Mouse (Mus musculus) neural tube, embryonic 15.5 days (tissue): ENCODE results near the gene Kcnmb2. TPM values are rescaled to one million over a fixed set of nuclear protein-coding genes. Genes with fewer than 3 reads are reported as not detected.
A peak's percentile ranks its signal among the peaks of the same experiment; 100 is the strongest.

ENCODE experiments used
- ATAC-seq: fragments of 200-750 bp; cut with Nextera tagmentation; 2 replicates; pipeline ENCODE4 v1.8.0; 2017; ENCODE audit warnings: mild to moderate bottlenecking, moderate TSS enrichment, moderate library complexity; ENCODE audit not compliant: low FRiP score
- H3K27ac ChIP-seq: fragments of 300-500 bp; sonication (generic); replicated peaks from 2 replicates; pipeline ENCODE4 v1.5.1; 2015; ENCODE audit warnings: mild to moderate bottlenecking, inconsistent platforms
- H3K27me3 ChIP-seq: fragments of 300-500 bp; sonication (generic); replicated peaks from 2 replicates; pipeline ENCODE4 v1.6.1; 2015; ENCODE audit warnings: inconsistent platforms
- H3K36me3 ChIP-seq: fragments of 300-500 bp; sonication (generic); 2 replicates; pipeline ENCODE4 v1.6.1; 2015; ENCODE audit warnings: inconsistent platforms
- H3K4me1 ChIP-seq: fragments of 300-500 bp; sonication (generic); 2 replicates; pipeline ENCODE4 v1.6.1; 2015; ENCODE audit warnings: inconsistent platforms
- H3K4me2 ChIP-seq: fragments of 300-500 bp; sonication (generic); 2 replicates; pipeline ENCODE4 v1.6.1; 2015; ENCODE audit warnings: inconsistent platforms, mild to moderate bottlenecking, moderate library complexity
- H3K4me3 ChIP-seq: fragments of 300-500 bp; sonication (generic); replicated peaks from 2 replicates; pipeline ENCODE4 v1.5.1; 2015; ENCODE audit warnings: mild to moderate bottlenecking, inconsistent platforms
- H3K9ac ChIP-seq: fragments of 300-500 bp; sonication (generic); replicated peaks from 2 replicates; pipeline ENCODE4 v1.6.1; 2015; ENCODE audit warnings: mild to moderate bottlenecking, inconsistent platforms
- H3K9me3 ChIP-seq: fragments of 300-500 bp; sonication (generic); replicated peaks from 2 replicates; pipeline ENCODE4 v1.6.1; 2016; ENCODE audit warnings: inconsistent platforms
- WGBS: fragments of 180-500 bp; shearing (Covaris S2); methylation state at CpG from one replicate; pipeline ENCODE4 v1.1.7; 2015; ENCODE audit warnings: mixed read lengths; 5-methylcytosine and 5-hydroxymethylcytosine counted together
- polyA plus RNA-seq: library from polyadenylated mRNA; unstranded; fragments of >200 nt; fragmentation: Nextera tagmentation; extraction: Ambion mirVana; gene quantifications from 2 replicates; pipeline ENCODE4 v1.2.1, GENCODE M21; 2015

The Kcnmb2 gene
- polyA plus RNA-seq, 1 experiment from 2014 or later, result 21.1 TPM

DNA sequence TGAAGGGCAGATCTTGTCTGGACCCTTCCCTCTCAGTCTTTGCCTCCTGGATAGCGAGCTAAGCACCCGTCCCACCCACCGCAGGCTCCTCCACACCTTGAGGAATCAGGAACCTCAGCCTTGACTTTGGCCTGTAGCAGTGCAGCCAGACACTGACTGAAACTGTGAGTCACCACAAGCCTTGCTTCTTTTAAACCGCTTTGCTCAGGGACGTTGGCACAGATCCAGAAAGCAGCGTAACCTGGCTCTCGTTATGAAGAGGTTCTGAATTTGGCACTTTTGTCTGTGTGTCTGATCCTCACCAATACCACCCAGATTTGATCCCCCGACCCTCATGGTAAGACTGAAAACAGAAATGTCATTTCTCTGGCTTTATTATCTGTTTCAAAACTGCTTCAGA lies 171.6 kb downstream of the Kcnmb2 start:
- Histone ChIP-seq H3K27ac (no peak overlapping the region), H3K27me3 (no peaks in the 10 kb centered on the region), H3K4me3 (no peak overlapping the region), H3K9me3 (no peaks in the 10 kb centered on the region), H3K36me3 (no peaks in the 10 kb centered on the region), H3K4me1 (no peaks in the 10 kb centered on the region), H3K4me2 (no peak overlapping the region), H3K9ac (no peak overlapping the region)
- 63% methylated on average over 8 of the region's 8 CpGs for WGBS
- no peak for ATAC-seq

DNA sequence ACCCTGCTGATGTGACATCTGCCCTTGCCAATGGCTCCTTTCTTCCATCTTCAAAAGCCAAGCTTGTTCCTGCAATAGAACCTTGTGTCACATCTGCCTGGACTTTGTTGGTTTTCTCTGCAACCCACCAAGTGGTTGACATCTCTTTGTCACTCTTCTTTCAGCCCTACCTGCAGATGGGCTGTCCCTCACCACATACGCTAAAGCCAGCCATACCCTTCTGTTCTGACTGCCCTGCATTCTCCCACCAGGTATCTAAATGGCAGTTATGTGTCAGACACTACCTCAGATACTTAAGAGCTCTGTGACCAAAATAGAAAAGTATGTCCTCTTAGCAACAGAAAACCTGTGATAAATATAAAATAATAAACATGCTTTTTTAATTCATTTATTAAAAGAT lies 186.5 kb downstream of the Kcnmb2 start:
- 100% methylated on average over 1 of the region's 1 CpGs for WGBS
- H3K9ac ChIP-seq, result no peak overlapping the region
- no peaks in the 10 kb centered on the region for H3K9me3 ChIP-seq
- no peaks in the 10 kb centered on the region for H3K27me3 ChIP-seq
- no peak overlapping the region for H3K4me3 ChIP-seq
- no peaks in the 10 kb centered on the region for H3K36me3 ChIP-seq
- H3K27ac ChIP-seq, result no peak overlapping the region
- H3K4me2 ChIP-seq, result no peak overlapping the region
- ATAC-seq, result no peak
- no peaks in the 10 kb centered on the region for H3K4me1 ChIP-seq

DNA sequence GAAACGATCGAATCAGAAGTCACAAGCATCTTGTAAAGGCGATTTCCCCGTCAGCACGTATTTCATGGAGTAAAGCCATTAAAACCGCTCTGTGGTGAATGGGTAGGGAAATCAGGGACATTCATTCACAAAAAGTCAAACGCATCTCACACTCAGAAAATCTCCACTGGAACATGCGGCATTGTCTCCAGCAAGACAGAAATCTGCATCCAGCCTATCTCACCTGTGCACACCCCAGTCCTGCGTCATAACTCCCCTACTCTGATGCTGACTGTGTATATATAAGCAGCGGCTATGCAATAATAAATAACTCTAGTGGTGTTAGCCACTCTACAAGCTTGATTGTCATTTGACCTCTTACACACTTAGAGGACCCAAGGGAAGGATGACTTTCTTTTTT lies 199.1 kb downstream of the Kcnmb2 start:
- Histone ChIP-seq H3K4me3 (no peak overlapping the region), H3K36me3 (no peaks in the 10 kb centered on the region), H3K4me1 (no peaks in the 10 kb centered on the region), H3K27ac (no peak overlapping the region), H3K4me2 (no peak overlapping the region), H3K9ac (no peak overlapping the region), H3K27me3 (no peaks in the 10 kb centered on the region), H3K9me3 (no peaks in the 10 kb centered on the region)
- ATAC-seq, result 0 out of 2 replicates have a peak, but pooled peaks have one; percentile 35
- WGBS, result 71% methylated on average over 10 of the region's 10 CpGs

DNA sequence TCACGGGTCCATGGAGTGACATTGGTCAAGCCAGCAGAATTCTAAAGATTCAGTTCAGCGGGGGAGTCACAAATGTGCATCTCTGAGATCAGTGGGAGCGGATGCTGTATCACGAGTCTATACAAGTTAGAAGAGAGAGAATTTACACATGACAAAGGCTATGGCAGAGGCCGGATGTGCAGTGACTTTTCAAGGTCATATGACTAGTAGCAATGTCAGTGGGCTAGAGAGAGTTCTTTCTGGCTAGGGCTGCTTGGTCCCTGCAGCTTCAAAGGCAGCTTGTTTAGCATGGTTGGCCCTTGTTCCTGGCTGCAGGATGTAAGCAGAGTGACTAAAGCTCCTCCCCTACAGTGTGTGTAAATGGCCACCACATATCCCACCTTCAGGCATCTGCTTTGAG lies 217.5 kb downstream of the Kcnmb2 start:
- Histone ChIP-seq H3K4me3 (no peak overlapping the region), H3K36me3 (no peaks in the 10 kb centered on the region), H3K4me1 (no peaks in the 10 kb centered on the region), H3K9ac (no peak overlapping the region), H3K27me3 (no peaks in the 10 kb centered on the region), H3K4me2 (no peak overlapping the region), H3K9me3 (no peaks in the 10 kb centered on the region), H3K27ac (no peak overlapping the region)
- WGBS, result 80% methylated on average over 5 of the region's 5 CpGs
- ATAC-seq, result no peak

DNA sequence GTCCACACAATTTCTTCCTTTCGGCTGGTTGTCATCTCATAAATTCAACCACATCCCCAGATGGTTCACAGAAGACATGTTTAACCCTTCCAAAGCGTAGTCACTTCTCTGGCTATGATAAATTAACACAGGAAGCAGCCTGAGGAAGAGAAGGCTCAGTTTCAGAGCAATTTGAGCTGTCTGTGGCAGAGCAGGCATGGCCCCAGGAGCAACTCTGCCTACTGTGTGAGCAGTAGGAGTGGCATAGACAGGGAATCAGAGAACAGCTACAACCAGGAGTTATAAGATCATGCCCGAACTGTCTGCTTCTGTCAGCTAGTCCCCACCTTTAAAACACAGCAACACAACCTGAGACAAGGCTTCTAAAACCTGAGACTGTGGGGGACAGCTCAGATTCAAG lies 219.4 kb downstream of the Kcnmb2 start:
- H3K4me2 ChIP-seq, result no peak overlapping the region
- H3K4me1 ChIP-seq, result no peaks in the 10 kb centered on the region
- no peak overlapping the region for H3K4me3 ChIP-seq
- no peaks in the 10 kb centered on the region for H3K36me3 ChIP-seq
- H3K27me3 ChIP-seq, result no peaks in the 10 kb centered on the region
- no peak overlapping the region for H3K9ac ChIP-seq
- WGBS, result 39% methylated on average over 3 of the region's 3 CpGs
- no peak overlapping the region for H3K27ac ChIP-seq
- no peaks in the 10 kb centered on the region for H3K9me3 ChIP-seq
- no peak for ATAC-seq

DNA sequence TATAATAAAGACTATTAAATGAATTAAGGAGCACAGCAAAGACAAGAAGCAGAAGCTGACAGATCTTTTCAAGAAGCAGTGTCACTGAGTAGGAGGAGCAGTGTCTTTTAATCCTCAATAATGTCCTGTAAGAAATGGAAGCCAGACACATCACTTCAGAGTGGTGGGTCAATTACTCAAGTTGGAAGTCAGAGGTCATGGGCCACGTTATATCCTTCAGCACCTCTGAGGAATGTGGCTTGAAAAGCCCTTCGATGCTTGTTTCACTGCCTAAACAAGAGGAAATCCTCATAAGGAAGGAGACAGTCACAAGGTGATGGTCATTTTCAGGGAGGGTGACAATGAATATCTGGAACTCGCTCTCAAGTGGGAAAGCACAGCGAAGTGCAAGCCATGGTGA lies 223.1 kb downstream of the Kcnmb2 start:
- H3K4me2 ChIP-seq, result no peak overlapping the region
- H3K27me3 ChIP-seq, result no peaks in the 10 kb centered on the region
- no peak for ATAC-seq
- no peaks in the 10 kb centered on the region for H3K36me3 ChIP-seq
- no peak overlapping the region for H3K27ac ChIP-seq
- H3K9ac ChIP-seq, result no peak overlapping the region
- H3K4me1 ChIP-seq, result no peaks in the 10 kb centered on the region
- no peaks in the 10 kb centered on the region for H3K9me3 ChIP-seq
- WGBS, result 61% methylated on average over 4 of the region's 4 CpGs
- no peak overlapping the region for H3K4me3 ChIP-seq

DNA sequence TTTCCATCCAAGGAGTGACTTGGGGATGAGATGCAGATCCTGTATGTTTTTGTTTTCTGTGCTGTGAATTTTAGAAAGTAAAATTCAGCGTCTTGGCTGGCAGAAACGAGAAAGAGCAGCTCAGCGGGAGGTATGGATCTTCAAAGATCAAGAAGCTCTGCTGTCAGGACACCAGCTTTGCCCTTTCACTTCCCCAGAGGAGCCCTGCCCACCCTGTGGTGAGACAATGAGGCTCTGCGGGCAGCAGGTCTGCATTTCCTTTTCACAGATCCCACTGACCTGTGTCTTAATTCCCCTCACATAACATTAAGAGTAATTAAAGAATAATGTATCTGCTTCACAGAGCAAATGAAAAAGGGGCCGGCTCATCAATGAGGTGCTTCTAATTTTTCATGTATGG lies 226.1 kb downstream of the Kcnmb2 start:
- Histone ChIP-seq H3K27ac (no peak overlapping the region), H3K36me3 (no peaks in the 10 kb centered on the region), H3K4me1 (no peaks in the 10 kb centered on the region), H3K4me3 (no peak overlapping the region), H3K9me3 (no peaks in the 10 kb centered on the region), H3K27me3 (no peaks in the 10 kb centered on the region), H3K9ac (no peak overlapping the region), H3K4me2 (no peak overlapping the region)
- ATAC-seq, result no peak
- WGBS, result 4% methylated on average over 5 of the region's 5 CpGs

DNA sequence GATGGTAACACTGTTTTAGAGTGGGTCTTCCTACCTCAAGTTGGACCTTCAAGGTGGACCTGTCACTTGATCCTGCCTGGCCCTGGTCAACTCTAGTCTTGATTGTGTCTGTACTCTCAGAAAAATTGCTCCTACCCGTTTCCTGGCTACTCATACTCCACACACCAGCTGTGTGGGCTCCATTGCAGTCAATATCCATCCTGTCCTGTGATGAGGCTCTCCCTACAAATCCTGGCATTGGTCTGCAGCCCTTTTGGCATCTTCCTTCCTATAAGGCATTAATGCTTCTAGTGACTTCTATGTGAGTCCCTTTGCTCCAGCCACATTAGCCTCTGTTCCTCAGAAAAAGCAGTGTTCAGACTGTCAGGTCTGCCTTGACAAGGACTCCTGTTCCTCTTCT lies 228.4 kb downstream of the Kcnmb2 start:
- WGBS, result 80% methylated on average over 1 of the region's 1 CpGs
- Histone ChIP-seq H3K4me2 (no peak overlapping the region), H3K4me1 (no peaks in the 10 kb centered on the region), H3K27ac (no peak overlapping the region), H3K4me3 (no peak overlapping the region), H3K27me3 (no peaks in the 10 kb centered on the region), H3K36me3 (no peaks in the 10 kb centered on the region), H3K9me3 (no peaks in the 10 kb centered on the region), H3K9ac (no peak overlapping the region)
- ATAC-seq, result no peak

DNA sequence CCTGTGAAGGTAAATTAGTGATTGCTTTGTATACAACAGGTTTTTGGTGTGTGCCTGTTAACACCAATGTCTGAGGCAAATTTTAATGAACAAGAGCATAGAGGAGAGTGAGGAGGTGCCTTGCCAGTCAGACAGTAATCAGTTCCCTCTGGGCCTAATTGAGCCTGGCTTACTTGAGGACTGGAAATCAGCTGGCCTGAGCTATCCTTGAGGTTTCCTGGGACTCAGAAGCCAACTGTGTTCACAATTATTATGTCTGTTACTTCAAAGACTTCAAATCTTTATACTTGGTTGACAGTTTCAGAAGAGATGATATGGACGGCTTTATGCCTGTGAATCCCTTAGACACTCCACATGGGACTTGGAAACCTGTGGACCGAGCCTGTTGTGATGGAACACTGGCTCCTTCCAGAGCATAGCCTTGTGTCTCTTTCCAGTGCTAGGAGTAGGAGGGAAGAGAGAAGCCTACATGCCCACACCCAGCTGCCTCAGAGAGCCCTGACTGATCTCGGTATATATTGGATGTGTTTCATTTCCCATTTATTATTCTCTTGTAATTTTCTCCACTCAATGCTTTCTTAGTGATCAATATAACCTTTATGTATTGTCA lies 230.2 kb downstream of the Kcnmb2 start:
- H3K27ac ChIP-seq, result no peak overlapping the region
- no peak for ATAC-seq

DNA sequence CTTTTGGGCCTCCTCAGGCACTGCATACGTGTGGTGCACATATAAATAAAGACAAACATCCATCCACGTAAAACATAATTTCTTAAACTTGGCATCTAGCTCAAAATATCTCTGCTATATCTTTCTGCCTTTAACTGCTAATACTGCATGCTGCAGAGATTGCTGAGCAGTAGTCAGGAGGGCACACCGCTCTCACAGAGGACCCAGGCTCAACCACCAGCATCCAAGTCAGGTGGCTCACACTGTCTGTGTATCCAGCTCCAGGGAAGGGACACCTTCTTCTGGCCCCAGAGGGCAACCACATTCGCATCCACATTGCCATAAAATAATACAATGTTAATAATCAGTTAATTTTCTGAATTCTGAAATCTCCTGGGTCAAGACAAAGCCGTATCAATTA lies 241.9 kb downstream of the Kcnmb2 start:
- Histone ChIP-seq H3K4me1 (no peaks in the 10 kb centered on the region), H3K27ac (no peak overlapping the region), H3K4me3 (no peak overlapping the region), H3K9me3 (no peaks in the 10 kb centered on the region), H3K4me2 (no peak overlapping the region), H3K9ac (no peak overlapping the region), H3K27me3 (no peaks in the 10 kb centered on the region), H3K36me3 (no peaks in the 10 kb centered on the region)
- WGBS, result 84% methylated on average over 5 of the region's 5 CpGs
- ATAC-seq, result no peak

More for the DNA sequence above, 230.2 kb downstream of the Kcnmb2 start:
- Histone ChIP-seq H3K4me3 (no peak overlapping the region), H3K36me3 (no peaks in the 10 kb centered on the region), H3K4me1 (no peaks in the 10 kb centered on the region), H3K9me3 (no peaks in the 10 kb centered on the region), H3K4me2 (no peak overlapping the region), H3K9ac (no peak overlapping the region), H3K27me3 (no peaks in the 10 kb centered on the region)
- 76% methylated on average over 3 of the region's 3 CpGs for WGBS

DNA sequence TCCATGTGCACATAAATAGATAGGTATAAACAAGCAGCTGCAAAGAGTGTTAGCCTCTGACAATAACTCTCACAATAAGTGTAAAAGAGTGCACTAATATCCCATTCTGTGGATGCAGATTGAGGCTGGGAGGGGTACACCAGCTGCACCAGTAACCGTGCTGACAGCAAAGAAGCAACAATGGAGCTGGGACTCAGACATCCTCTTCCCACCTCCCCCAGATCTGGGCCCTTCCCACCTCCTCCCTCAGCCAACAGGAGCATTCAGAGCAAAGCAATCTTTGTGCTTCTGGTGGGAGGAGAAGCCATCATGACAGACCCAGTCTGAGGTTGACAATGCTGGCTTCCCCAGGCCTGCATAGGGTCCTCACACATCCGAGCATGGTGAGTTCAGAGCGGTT lies 242.3 kb downstream of the Kcnmb2 start:
- no peaks in the 10 kb centered on the region for H3K27me3 ChIP-seq
- H3K4me1 ChIP-seq, result no peaks in the 10 kb centered on the region
- H3K9me3 ChIP-seq, result no peaks in the 10 kb centered on the region
- 59% methylated on average over 3 of the region's 3 CpGs for WGBS
- no peak overlapping the region for H3K4me3 ChIP-seq
- no peak overlapping the region for H3K9ac ChIP-seq
- no peak for ATAC-seq
- no peaks in the 10 kb centered on the region for H3K36me3 ChIP-seq
- no peak overlapping the region for H3K27ac ChIP-seq
- H3K4me2 ChIP-seq, result no peak overlapping the region

DNA sequence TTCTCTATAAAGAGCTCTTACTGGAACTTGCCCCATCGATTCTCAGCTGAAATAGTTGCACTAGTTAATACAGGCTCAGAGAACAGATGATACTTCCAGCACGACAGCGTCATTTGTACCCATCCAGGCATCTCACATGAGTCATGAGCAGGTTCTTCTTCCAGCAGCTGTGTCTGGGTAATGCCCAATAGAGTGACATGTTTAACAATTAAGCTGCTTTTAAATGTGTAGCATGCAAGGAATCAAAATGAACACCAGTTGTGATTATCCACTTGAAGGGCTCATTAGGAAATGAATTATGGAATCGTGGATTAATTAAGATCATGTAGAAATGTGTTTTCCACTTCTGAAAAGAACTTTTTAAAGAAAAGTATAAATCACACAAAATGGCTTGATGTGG lies 245.4 kb downstream of the Kcnmb2 start:
- H3K36me3 ChIP-seq, result no peaks in the 10 kb centered on the region
- 84% methylated on average over 4 of the region's 4 CpGs for WGBS
- H3K4me3 ChIP-seq, result no peak overlapping the region
- ATAC-seq, result no peak
- H3K4me2 ChIP-seq, result no peak overlapping the region
- H3K9me3 ChIP-seq, result no peaks in the 10 kb centered on the region
- no peak overlapping the region for H3K9ac ChIP-seq
- H3K27ac ChIP-seq, result no peak overlapping the region
- no peaks in the 10 kb centered on the region for H3K4me1 ChIP-seq
- no peaks in the 10 kb centered on the region for H3K27me3 ChIP-seq
